Mouse (Mus musculus) gastrocnemius, adult 8-10 months (tissue): ENCODE data around the gene Bod1. TPM values are rescaled to one million over a fixed set of nuclear protein-coding genes. Genes with fewer than 3 reads are reported as not detected.

ENCODE experiments used
- DNase-seq, 2 experiments: peaks; one replicate each; pipeline ENCODE4 v3.0.0; 2022; ENCODE audit warnings: low spot score in 2 of 2
- total RNA-seq, 4 experiments: library from RNA; stranded (reverse); gene quantifications; 2 replicates each; pipeline ENCODE4 v1.2.4; 2022

Bod1 gene
- total RNA-seq, 4 experiments from 2014 or later: 162 to 214 (median 179) TPM

GRCm38 (mm10) chr11:31669172-31669869 is 2.4 kb downstream of the Bod1 start:
- no peak for DNase-seq

- peak in 1 of 2 experiments; percentile 31 for DNase-seq
Measured at GRCm38 (mm10) chr11:31664186-31664585, 7.5 kb downstream of the Bod1 start.

- DNase-seq: peak; percentile 45 to 70
Measured at GRCm38 (mm10) chr11:31663501-31663900, 8.2 kb downstream of the Bod1 start.

GRCm38 (mm10) chr11:31662872-31663446 is 8.7 kb downstream of the Bod1 start:
- DNase-seq: peak in 1 of 2 experiments; percentile 20

GRCm38 (mm10) chr11:31662214-31662613 is 9.5 kb downstream of the Bod1 start:
- DNase-seq: no peak

GRCm38 (mm10) chr11:31657806-31658175 is 13.9 kb downstream of the Bod1 start:
- no peak for DNase-seq

GRCm38 (mm10) chr11:31657168-31657805 is 14.4 kb downstream of the Bod1 start:
- no peak for DNase-seq

GRCm38 (mm10) chr11:31649507-31649906 is 22.2 kb downstream of the Bod1 start:
- no peak for DNase-seq

- no peak for DNase-seq
Measured at GRCm38 (mm10) chr11:31647268-31647667, 24.4 kb downstream of the Bod1 start.

GRCm38 (mm10) chr11:31646571-31646970 is 25.1 kb downstream of the Bod1 start:
- no peak for DNase-seq

- DNase-seq: no peak
Measured at GRCm38 (mm10) chr11:31643120-31643519, 28.6 kb downstream of the Bod1 start.

- no peak for DNase-seq
Measured at GRCm38 (mm10) chr11:31641066-31641810, 30.4 kb downstream of the Bod1 start.

- no peak for DNase-seq
Measured at GRCm38 (mm10) chr11:31640187-31640586, 31.5 kb downstream of the Bod1 start.

- DNase-seq: peak in 1 of 2 experiments; percentile 50
Measured at GRCm38 (mm10) chr11:31637788-31638373, 33.8 kb downstream of the Bod1 start.

- DNase-seq: no peak
Measured at GRCm38 (mm10) chr11:31628700-31629099, 43.0 kb downstream of the Bod1 start.

- DNase-seq: no peak
Measured at GRCm38 (mm10) chr11:31620796-31621195, 50.9 kb downstream of the Bod1 start.

- DNase-seq: no peak
Measured at GRCm38 (mm10) chr11:31617797-31618196, 53.9 kb downstream of the Bod1 start.

- DNase-seq: peak; percentile 72 to 75
Measured at GRCm38 (mm10) chr11:31617236-31617635, 54.4 kb downstream of the Bod1 start.

GRCm38 (mm10) chr11:31616722-31617121 is 55.0 kb downstream of the Bod1 start:
- DNase-seq: no peak
